Mouse (Mus musculus): ENCODE data around the gene Brca1. TPM values are rescaled to one million over a fixed set of nuclear protein-coding genes. Genes with fewer than 3 reads are reported as not detected.

Brca1 gene
- polyA plus RNA-seq (2012; rRNA removed), result 2.2 and 2.7 TPM in 2 replicates

GRCm38 (mm10) chr11:101551751-101552475 lies at the start of gene Brca1, which contains the start of gene Nbr1:
Brca1 (minus strand) TSS chr11:101551955.
Nbr1 (plus strand) TSS chr11:101552149.

GRCm38 (mm10) chr11:101599156-101599555 lies 47.4 kb upstream of the Brca1 start, which contains the start of gene Gm11634:
Gm11634 (minus strand) TSS chr11:101599256.

GRCm38 (mm10) chr11:101582054-101583035 lies 30.6 kb upstream of the Brca1 start, which contains the start of gene Tmem106a:
Tmem106a (plus strand) TSS chr11:101582242.

GRCm38 (mm10) chr11:101465869-101466551 lies 85.7 kb downstream of the Brca1 start, which contains the start of gene Vat1:
Vat1 (minus strand) TSS chr11:101466230.

GRCm38 (mm10) chr11:101464211-101465100 lies 87.3 kb downstream of the Brca1 start, which contains the start of gene Rnd2:
Rnd2 (plus strand) TSS chr11:101464999.

GRCm38 (mm10) chr11:101448274-101448746 lies 103.4 kb downstream of the Brca1 start, which contains the start of gene Ifi35:
Ifi35 (plus strand) TSS chr11:101448407.

GRCm38 (mm10) chr11:101442127-101442693 lies 109.5 kb downstream of the Brca1 start, which contains the start of gene Rpl27:
Rpl27 (plus strand) TSS chr11:101442298.

Other genes with a start within 250 kb of the Brca1 start
- gene Becn1, start 249.7 kb downstream of the Brca1 start, polyA plus RNA-seq (2012; rRNA removed), result 115 and 124 TPM in 2 replicates
- 103 and 105 TPM in 2 replicates for gene Psme3, start 235.7 kb downstream of the Brca1 start, polyA plus RNA-seq (2012; rRNA removed)
- 7.0 and 7.4 TPM in 2 replicates for gene Aoc2, start 226.9 kb downstream of the Brca1 start, polyA plus RNA-seq (2012; rRNA removed)
- gene Aoc3, start 221.3 kb downstream of the Brca1 start, polyA plus RNA-seq (2012; rRNA removed), result 0.52 and 0.82 TPM in 2 replicates
- gene G6pc, start 184.4 kb downstream of the Brca1 start, polyA plus RNA-seq (2012; rRNA removed), result 0.03 and 0.05 TPM in 2 replicates
- gene Aarsd1, start 134.3 kb downstream of the Brca1 start, polyA plus RNA-seq (2012; rRNA removed), result 49.2 and 49.6 TPM in 2 replicates
- gene Gm27029, start 127.2 kb downstream of the Brca1 start, polyA plus RNA-seq (2012; rRNA removed), result 4.1 and 4.2 TPM in 2 replicates
- gene Rundc1, start 126.9 kb downstream of the Brca1 start, polyA plus RNA-seq (2012; rRNA removed), result 29.8 and 30.1 TPM in 2 replicates
- gene Ptges3l, start 126.6 kb downstream of the Brca1 start, polyA plus RNA-seq (2012; rRNA removed), result 2.3 and 5.0 TPM in 2 replicates
- 841 and 842 TPM in 2 replicates for gene Rpl27, start 109.7 kb downstream of the Brca1 start, polyA plus RNA-seq (2012; rRNA removed)
- gene Ifi35, start 103.5 kb downstream of the Brca1 start, polyA plus RNA-seq (2012; rRNA removed), result 6.2 and 7.4 TPM in 2 replicates
- 118 and 125 TPM in 2 replicates for gene Rnd2, start 87.0 kb downstream of the Brca1 start, polyA plus RNA-seq (2012; rRNA removed)
- 162 and 171 TPM in 2 replicates for gene Vat1, start 85.7 kb downstream of the Brca1 start, polyA plus RNA-seq (2012; rRNA removed)
- gene Nbr1, start 194 bp upstream of the Brca1 start, polyA plus RNA-seq (2012; rRNA removed), result 100 and 103 TPM in 2 replicates
- gene Tmem106a, start 30.3 kb upstream of the Brca1 start, polyA plus RNA-seq (2012; rRNA removed), result 3.3 and 3.5 TPM in 2 replicates
- gene Gm11634, start 47.3 kb upstream of the Brca1 start, polyA plus RNA-seq (2012; rRNA removed), result not detected in 2 replicates
- 8.6 and 12.8 TPM in 2 replicates for gene Rdm1, start 75.2 kb upstream of the Brca1 start, polyA plus RNA-seq (2012; rRNA removed)
- 27.0 and 36.2 TPM in 2 replicates for gene Arl4d, start 113.6 kb upstream of the Brca1 start, polyA plus RNA-seq (2012; rRNA removed)
- gene Dhx8, start 181.0 kb upstream of the Brca1 start, polyA plus RNA-seq (2012; rRNA removed), result 24.2 and 25.9 TPM in 2 replicates
- gene Etv4, start 233.4 kb upstream of the Brca1 start, polyA plus RNA-seq (2012; rRNA removed), result 16.5 and 21.5 TPM in 2 replicates